Mouse (Mus musculus) layer of hippocampus, adult 9-11 months (tissue): Measurements from ENCODE around the gene Itpripl2.

Source experiments
- DNase-seq: peaks from one replicate; pipeline ENCODE4 v3.0.0; 2022

The Itpripl2 gene

GRCm38 (mm10) chr7:118491431-118492147, at the start of gene Itpripl2:
Itpripl2 (minus strand) TSS chr7:118491975.
- DNase-seq: peak; percentile 48

GRCm38 (mm10) chr7:118535076-118535475, 43.3 kb upstream of the Itpripl2 start:
- DNase-seq: no peak

- no peak for DNase-seq
These were observed 42.6 kb upstream of the Itpripl2 start for GRCm38 (mm10) chr7:118534326-118534725.

GRCm38 (mm10) chr7:118533178-118533578, 41.4 kb upstream of the Itpripl2 start, which contains the start of gene Coq7:
Coq7 (minus strand) TSS chr7:118533356.
- DNase-seq: peak; percentile 97

GRCm38 (mm10) chr7:118532519-118533177, 40.9 kb upstream of the Itpripl2 start:
- DNase-seq: peak; percentile 97

- DNase-seq: no peak
These were observed 35.2 kb upstream of the Itpripl2 start for GRCm38 (mm10) chr7:118526967-118527366.

GRCm38 (mm10) chr7:118522077-118522476, 30.3 kb upstream of the Itpripl2 start:
- DNase-seq: no peak

- DNase-seq: no peak
These were observed 27.9 kb upstream of the Itpripl2 start for GRCm38 (mm10) chr7:118519661-118520060.

- peak; percentile 40 for DNase-seq
These were observed 26.9 kb upstream of the Itpripl2 start for GRCm38 (mm10) chr7:118518687-118519086.

GRCm38 (mm10) chr7:118517819-118518218, 26.0 kb upstream of the Itpripl2 start:
- DNase-seq: no peak

- DNase-seq: no peak
These were observed 16.8 kb upstream of the Itpripl2 start for GRCm38 (mm10) chr7:118508556-118508955.

- DNase-seq: no peak
These were observed 12.1 kb upstream of the Itpripl2 start for GRCm38 (mm10) chr7:118503844-118504243.

- no peak for DNase-seq
These were observed 10.6 kb upstream of the Itpripl2 start for GRCm38 (mm10) chr7:118502333-118502732.

- DNase-seq: no peak
These were observed 8.1 kb upstream of the Itpripl2 start for GRCm38 (mm10) chr7:118499784-118500435.

- DNase-seq: no peak
These were observed 7.4 kb upstream of the Itpripl2 start for GRCm38 (mm10) chr7:118498984-118499783.

GRCm38 (mm10) chr7:118494892-118495579, 3.3 kb upstream of the Itpripl2 start:
- no peak for DNase-seq

GRCm38 (mm10) chr7:118493892-118494291, 2.1 kb upstream of the Itpripl2 start:
- no peak for DNase-seq

GRCm38 (mm10) chr7:118490666-118491430, 927 bp downstream of the Itpripl2 start:
- no peak for DNase-seq

- no peak for DNase-seq
These were observed 1.8 kb downstream of the Itpripl2 start for GRCm38 (mm10) chr7:118489706-118490665.

- DNase-seq: no peak
These were observed 3.6 kb downstream of the Itpripl2 start for GRCm38 (mm10) chr7:118488060-118488664.
